Mouse (Mus musculus) MEL (cell line): ENCODE measurements around the gene Sfn.
"Not testable (repeated sequence)": the region's sequence is repeated elsewhere in the genome, so short reads cannot be mapped to it uniquely, and the experiment has no call there.

Experiments used
- CTCF ChIP-seq, 3 experiments: IDR thresholded peaks in 2 of 3; conservative IDR thresholded peaks in 1 of 3; 2 replicates each; pipeline ENCODE4 v1.5.1; 2011 to 2012; ENCODE audit warnings: low read length in 3 of 3, low read depth in 2 of 3, mild to moderate bottlenecking in 2 of 3, improper control_type of control experiment in 1 of 3, inconsistent platforms in 1 of 3, mixed read lengths in 1 of 3, moderate library complexity in 1 of 3; ENCODE audit not compliant: control insufficient read depth in 1 of 3, insufficient read depth in 1 of 3, poor library complexity in 1 of 3, severe bottlenecking in 1 of 3
- EP300 ChIP-seq, 2 experiments: IDR thresholded peaks; 2 replicates each; pipeline ENCODE4 v1.6.1; 2011; ENCODE audit warnings: improper control_type of control experiment in 2 of 2, low read length in 2 of 2, low read depth in 1 of 2, mild to moderate bottlenecking in 1 of 2
- MAX ChIP-seq: IDR thresholded peaks from 2 replicates; pipeline ENCODE4 v1.6.1; 2011; ENCODE audit warnings: low read length, improper control_type of control experiment
- MEF2A ChIP-seq: IDR thresholded peaks from 2 replicates; pipeline ENCODE4 v1.6.1; 2014; ENCODE audit warnings: low read depth, mild to moderate bottlenecking, inconsistent platforms, low read length, improper control_type of control experiment; ENCODE audit not compliant: poor library complexity, insufficient replicate concordance, severe bottlenecking; ENCODE audit errors: extremely low read depth
- POLR2A ChIP-seq, 2 experiments: IDR thresholded peaks; 2 replicates each; pipeline ENCODE4 v1.6.1; 2011 to 2012; ENCODE audit warnings: low read length in 2 of 2, mild to moderate bottlenecking in 2 of 2, control low read depth in 1 of 2, improper control_type of control experiment in 1 of 2, low read depth in 1 of 2, moderate library complexity in 1 of 2; ENCODE audit not compliant: control insufficient read depth in 1 of 2, insufficient read depth in 1 of 2, poor library complexity in 1 of 2
- POLR2AphosphoS5 ChIP-seq: IDR thresholded peaks from 2 replicates; pipeline ENCODE4 v1.6.1; 2012; ENCODE audit warnings: low read depth, borderline replicate concordance, mild to moderate bottlenecking, inconsistent platforms, low read length, moderate library complexity, mixed read lengths

DNA sequence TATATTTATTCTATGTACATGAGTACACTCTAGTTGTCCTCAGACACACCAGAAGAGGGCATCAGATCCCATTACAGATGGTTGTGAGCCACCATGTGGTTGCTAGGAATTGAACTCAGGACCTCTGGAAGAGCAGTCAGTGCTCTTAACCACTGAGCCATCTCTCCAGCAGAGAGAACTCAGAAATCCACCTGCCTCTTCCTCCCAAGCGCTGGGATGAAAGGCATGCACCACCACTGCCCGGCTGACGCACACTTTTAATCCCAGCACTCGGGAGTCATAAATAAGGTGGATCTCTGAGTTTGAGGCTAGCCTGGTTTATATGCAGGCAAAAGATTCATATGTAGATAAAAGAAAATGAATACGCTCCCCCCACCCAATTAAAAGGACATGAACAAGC, 47.5 kb upstream of the Sfn start:
- not testable (repeated sequence) for TF ChIP-seq CTCF (IDR thresholded peaks at IDR 0.05 in 2 of 3, conservative IDR thresholded peaks at IDR 0.05 in 1 of 3; ENCODE audit: control insufficient read depth in 1 of 3, insufficient read depth in 1 of 3, low read depth in 2 of 3, low read length in 3 of 3, poor library complexity in 1 of 3, severe bottlenecking in 1 of 3); POLR2A (IDR thresholded peaks at IDR 0.05; ENCODE audit: control insufficient read depth in 1 of 2, insufficient read depth in 1 of 2, low read depth in 1 of 2, low read length in 2 of 2, poor library complexity in 1 of 2); EP300 (IDR thresholded peaks at IDR 0.05; ENCODE audit: low read depth in 1 of 2, low read length in 2 of 2); POLR2AphosphoS5; MAX; MEF2A
